Mouse (Mus musculus) intestine, embryonic 14.5 days (tissue): Measurements from ENCODE around the gene Gm49387. TPM values are rescaled to one million over a fixed set of nuclear protein-coding genes. Genes with fewer than 3 reads are reported as not detected.

Source experiments
- ATAC-seq: fragments of 200-750 bp; cut with Nextera tagmentation; replicated peaks from 2 replicates; pipeline ENCODE4 v1.8.0; 2017; ENCODE audit warnings: low read depth, moderate number of reproducible peaks, moderate TSS enrichment, moderate library complexity; ENCODE audit not compliant: low FRiP score, low TSS enrichment
- DNase-seq: peaks from one replicate; pipeline ENCODE4 v3.0.0-alpha.2; 2018; ENCODE audit warnings: low spot score
- H3K27ac ChIP-seq: fragments of 300-500 bp; sonication (generic); 2 replicates; pipeline ENCODE4 v1.5.1; 2014; ENCODE audit warnings: low read depth, mild to moderate bottlenecking, control low read depth
- H3K27me3 ChIP-seq: fragments of 300-500 bp; sonication (generic); replicated peaks from 2 replicates; pipeline ENCODE4 v1.6.1; 2014; ENCODE audit warnings: low read length, control low read depth; ENCODE audit not compliant: control insufficient read depth, insufficient read depth
- H3K36me3 ChIP-seq: fragments of 300-500 bp; sonication (generic); 2 replicates; pipeline ENCODE4 v1.6.1; 2014; ENCODE audit warnings: low read length, control low read depth; ENCODE audit not compliant: control insufficient read depth, insufficient read depth
- H3K4me1 ChIP-seq: fragments of 300-500 bp; sonication (generic); replicated peaks from 2 replicates; pipeline ENCODE4 v1.6.1; 2014; ENCODE audit warnings: low read length, control low read depth, mixed read lengths; ENCODE audit not compliant: control insufficient read depth, insufficient read depth
- H3K4me2 ChIP-seq: fragments of 300-500 bp; sonication (generic); 2 replicates; pipeline ENCODE4 v1.6.1; 2014; ENCODE audit warnings: low read length
- H3K4me3 ChIP-seq: fragments of 300-500 bp; sonication (generic); 2 replicates; pipeline ENCODE4 v1.5.1; 2014; ENCODE audit warnings: low read depth, low read length, control low read depth, mixed read lengths
- H3K9ac ChIP-seq: fragments of 300-500 bp; sonication (generic); 2 replicates; pipeline ENCODE4 v1.6.1; 2014; ENCODE audit warnings: mild to moderate bottlenecking, low read length
- H3K9me3 ChIP-seq: fragments of 300-500 bp; sonication (generic); 2 replicates; pipeline ENCODE4 v1.6.1; 2016; ENCODE audit warnings: low read length, control low read depth; ENCODE audit not compliant: control insufficient read depth
- WGBS: fragments of 180-500 bp; shearing (Covaris S2); extraction: QIAGEN DNeasy Blood & Tissue Kit; methylation state at CpG from one replicate; pipeline ENCODE4 v1.1.7; 2014; 5-methylcytosine and 5-hydroxymethylcytosine counted together
- polyA plus RNA-seq: library from polyadenylated mRNA; unstranded; fragments of >200 nt; fragmentation: Nextera tagmentation; extraction: Ambion mirVana; gene quantifications from 2 replicates; pipeline ENCODE4 v1.2.1, GENCODE M21; 2014

Gene Gm49387
- polyA plus RNA-seq, 1 experiment from 2014 or later = 2.3 TPM

- Histone ChIP-seq H3K9me3 (no peaks in the 10 kb centered on the region), H3K4me2 (no peak overlapping the region), H3K27me3 (no peaks in the 10 kb centered on the region), H3K27ac (peak overlapping the region; percentile 99; the same call in 1 of the 2 replicates), H3K4me1 (peaks cover 61% of the 10 kb centered on the region), H3K36me3 (peaks cover 10% of the 10 kb centered on the region), H3K9ac (no peak overlapping the region), H3K4me3 (no peak overlapping the region)
- ATAC-seq (no peak), DNase-seq (peak; percentile 51)
- 46% methylated on average over 18 of the region's 18 CpGs for WGBS
These were observed 23.6 kb upstream of the Gm49387 start for GRCm38 (mm10) chr14:31664100-31664902.

GRCm38 (mm10) chr14:31663376-31664099 lies 22.9 kb upstream of the Gm49387 start:
- Histone ChIP-seq H3K36me3 (peaks cover 10% of the 10 kb centered on the region), H3K27ac (peak overlapping the region; percentile 99), H3K9ac (peak overlapping the region; percentile 10; the same call in 1 of the 2 replicates), H3K4me1 (peaks cover 59% of the 10 kb centered on the region), H3K9me3 (no peaks in the 10 kb centered on the region), H3K4me2 (peak overlapping the region; percentile 66; the same call in 1 of the 2 replicates), H3K27me3 (no peaks in the 10 kb centered on the region), H3K4me3 (no peak overlapping the region)
- ATAC-seq (no peak), DNase-seq (peak; percentile 52)
- 87% methylated on average over 13 of the region's 13 CpGs for WGBS

GRCm38 (mm10) chr14:31662555-31663211 lies 22.0 kb upstream of the Gm49387 start:
- Histone ChIP-seq H3K4me3 (peak overlapping the region; percentile 39; the same call in 1 of the 2 replicates), H3K27me3 (no peaks in the 10 kb centered on the region), H3K9me3 (no peaks in the 10 kb centered on the region), H3K4me2 (peak overlapping the region; percentile 66), H3K27ac (peak overlapping the region; percentile 99), H3K4me1 (peaks cover 59% of the 10 kb centered on the region), H3K36me3 (peaks cover 10% of the 10 kb centered on the region), H3K9ac (peak overlapping the region; percentile 59)
- DNase-seq (no peak), ATAC-seq (peak; percentile 7; the same call in 1 of the 2 replicates)
- WGBS = 19% methylated on average over 9 of the region's 9 CpGs

- peaks cover 3% of the 10 kb centered on the region; the same call in 1 of the 2 replicates for H3K36me3 ChIP-seq
- H3K9me3 ChIP-seq = no peaks in the 10 kb centered on the region
- ATAC-seq (peak; percentile 87), DNase-seq (peak; percentile 85)
- peak overlapping the region; percentile 59 for H3K9ac ChIP-seq
- H3K27ac ChIP-seq = peak overlapping the region; percentile 99
- peaks cover 67% of the 10 kb centered on the region for H3K4me1 ChIP-seq
- peak overlapping the region; percentile 39 for H3K4me3 ChIP-seq
- H3K4me2 ChIP-seq = peak overlapping the region; percentile 66
- H3K27me3 ChIP-seq = no peaks in the 10 kb centered on the region
- WGBS = 2% methylated on average over 44 of the region's 44 CpGs
These were observed 21.2 kb upstream of the Gm49387 start for GRCm38 (mm10) chr14:31661671-31662554.

GRCm38 (mm10) chr14:31660312-31661093 lies 19.8 kb upstream of the Gm49387 start:
- Histone ChIP-seq H3K4me1 (peaks cover 63% of the 10 kb centered on the region), H3K27ac (peak overlapping the region; percentile 99), H3K4me3 (no peak overlapping the region), H3K27me3 (no peaks in the 10 kb centered on the region), H3K9me3 (no peaks in the 10 kb centered on the region), H3K9ac (no peak overlapping the region), H3K4me2 (no peak overlapping the region), H3K36me3 (no peaks in the 10 kb centered on the region)
- DNase-seq = peak; percentile 50
- WGBS = 64% methylated on average over 7 of the region's 7 CpGs
- ATAC-seq = no peak

- Histone ChIP-seq H3K27me3 (no peaks in the 10 kb centered on the region), H3K9ac (no peak overlapping the region), H3K36me3 (no peaks in the 10 kb centered on the region), H3K27ac (peak overlapping the region; percentile 99), H3K4me2 (no peak overlapping the region), H3K9me3 (no peaks in the 10 kb centered on the region), H3K4me1 (peaks cover 55% of the 10 kb centered on the region), H3K4me3 (no peak overlapping the region)
- WGBS = 48% methylated on average over 10 of the region's 10 CpGs
- DNase-seq = peak; percentile 51
- no peak for ATAC-seq
These were observed 19.0 kb upstream of the Gm49387 start for GRCm38 (mm10) chr14:31659501-31660181.

- 93% methylated on average over 8 of the region's 8 CpGs for WGBS
- DNase-seq (peak; percentile 46), ATAC-seq (no peak)
- no peak overlapping the region for H3K27ac ChIP-seq
- H3K27me3 ChIP-seq = no peaks in the 10 kb centered on the region
- no peaks in the 10 kb centered on the region for H3K36me3 ChIP-seq
- H3K9ac ChIP-seq = no peak overlapping the region
- H3K4me1 ChIP-seq = peaks cover 41% of the 10 kb centered on the region
- no peak overlapping the region for H3K4me3 ChIP-seq
- H3K4me2 ChIP-seq = no peak overlapping the region
- no peaks in the 10 kb centered on the region for H3K9me3 ChIP-seq
These were observed 17.5 kb upstream of the Gm49387 start for GRCm38 (mm10) chr14:31658126-31658680.
